Mouse (Mus musculus) neutrophil, adult 5-6 weeks (primary cell): ENCODE results near the gene Mier3. TPM values are rescaled to one million over a fixed set of nuclear protein-coding genes. Genes with fewer than 3 reads are reported as not detected.
"Not testable (repeated sequence)": the region's sequence is repeated elsewhere in the genome, so short reads cannot be mapped to it uniquely, and the experiment has no call there.

Experiments used
- ATAC-seq: fragments of 151-379, 151-347 bp; 2 replicates; pipeline ENCODE4 v1.8.0; 2017; ENCODE audit warnings: mild to moderate bottlenecking, moderate TSS enrichment; ENCODE audit not compliant: insufficient number of reproducible peaks, poor library complexity, low FRiP score, severe bottlenecking; ENCODE audit errors: extremely low read depth
- total RNA-seq: library from RNA; stranded (forward); fragments of 200-1000 nt; gene quantifications from 2 replicates; pipeline ENCODE4 v1.2.3, GENCODE M21; 2017

Gene Mier3
- total RNA-seq, 1 experiment from 2014 or later, result 79.4 TPM

DNA sequence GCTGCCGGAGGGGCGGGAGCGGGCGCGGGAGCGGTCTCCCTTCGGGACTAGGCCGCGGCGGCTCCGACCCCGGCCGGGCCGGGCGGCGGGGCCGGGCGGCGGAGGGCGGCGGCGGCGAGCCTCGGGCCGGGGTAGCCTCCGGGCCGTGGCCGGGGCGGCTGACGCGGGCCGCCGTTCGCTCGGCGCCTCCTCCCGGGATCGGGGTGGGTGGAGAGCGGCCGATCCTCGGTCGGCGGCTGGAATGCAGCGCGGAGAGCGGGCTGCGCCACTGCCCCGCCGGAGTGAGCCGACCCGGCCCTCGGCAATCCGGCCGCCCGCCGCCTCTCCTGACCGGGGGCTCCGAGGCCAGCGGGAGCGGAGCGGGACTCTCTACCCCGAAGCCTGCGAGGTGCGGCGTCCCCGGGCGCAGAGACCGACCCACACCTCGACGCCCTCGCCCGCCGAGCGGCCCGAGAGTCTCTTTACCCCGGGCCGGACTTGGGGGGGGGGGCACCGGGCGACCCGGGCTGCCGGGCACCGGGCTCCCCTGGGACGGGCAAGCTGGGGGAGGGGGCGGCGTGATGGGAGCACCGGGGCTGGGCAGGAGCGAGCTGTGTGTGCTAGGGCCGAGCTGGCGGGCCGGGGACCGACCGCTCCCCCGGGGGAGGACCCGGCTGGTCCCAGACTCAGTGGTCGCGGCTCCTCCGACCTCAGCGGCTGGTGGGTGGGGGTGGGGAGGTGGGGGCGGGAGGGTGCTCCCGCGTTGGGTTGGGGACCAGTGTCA lies 5.9 kb downstream of the Mier3 start:
- ATAC-seq, result no peak

GRCm38 (mm10) chr13:111687285-111687781 lies 6.6 kb downstream of the Mier3 start:
- ATAC-seq, result peak; percentile 11; the same call in 1 of the 2 replicates

- ATAC-seq, result no peak
These were observed 22.6 kb downstream of the Mier3 start for GRCm38 (mm10) chr13:111703396-111703795.

DNA sequence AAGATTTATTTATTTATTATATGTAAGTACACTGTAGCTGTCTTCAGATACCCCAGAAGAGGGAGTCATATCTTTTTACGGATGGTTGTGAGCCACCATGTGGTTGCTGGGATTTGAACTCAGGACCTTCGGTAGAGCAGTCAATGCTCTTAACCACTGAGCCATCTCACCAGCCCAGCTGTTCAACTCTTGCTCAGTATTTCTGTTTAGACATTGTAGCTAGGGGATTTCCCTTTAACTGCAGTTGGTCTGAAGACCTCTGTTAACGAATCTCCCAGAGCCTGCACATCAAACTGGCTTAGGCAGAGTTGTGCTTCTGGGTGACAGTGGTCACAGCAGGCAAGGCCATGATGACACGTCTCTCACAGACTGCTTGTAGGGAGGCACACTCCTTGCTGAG lies 23.2 kb downstream of the Mier3 start:
- not testable (repeated sequence) for ATAC-seq

GRCm38 (mm10) chr13:111710531-111710930 lies 29.8 kb downstream of the Mier3 start:
- no peak for ATAC-seq

DNA sequence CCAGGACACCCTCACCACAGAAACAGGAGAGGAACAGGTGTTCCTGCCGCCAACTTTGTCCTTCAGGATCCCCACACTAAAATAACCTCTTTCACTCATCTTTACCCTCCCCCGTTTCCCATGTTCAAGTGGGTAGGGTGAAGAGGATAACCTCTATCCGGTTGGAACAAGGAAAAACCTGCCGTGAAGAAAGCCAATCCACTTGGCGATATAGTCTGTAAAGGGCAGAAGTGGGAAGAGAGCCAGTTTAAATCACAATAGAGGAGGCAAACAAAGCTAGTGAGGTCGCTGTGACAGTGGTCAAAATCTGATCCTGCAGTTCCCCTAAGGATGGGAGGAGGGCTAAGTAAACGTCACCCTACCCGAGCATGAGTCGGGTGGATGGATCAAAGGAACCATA lies 38.9 kb downstream of the Mier3 start:
- ATAC-seq, result no peak

DNA sequence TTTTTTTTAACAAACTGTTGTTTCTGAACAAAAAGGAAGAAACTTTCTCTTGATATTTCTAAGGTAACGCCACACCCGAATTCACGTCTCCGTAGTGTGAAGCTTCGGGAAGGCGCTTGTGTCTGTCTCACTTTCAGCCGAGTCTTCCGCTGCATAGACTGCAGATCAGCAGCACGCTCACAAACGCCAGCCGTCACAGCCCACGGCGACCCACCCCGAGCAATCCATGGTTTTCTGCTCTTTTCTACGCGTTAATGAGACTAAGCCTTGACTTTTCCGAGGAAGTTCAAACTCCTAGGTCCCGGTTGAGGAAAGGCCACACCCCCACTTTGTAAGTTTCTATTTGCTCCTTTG lies 44.0 kb downstream of the Mier3 start:
- no peak for ATAC-seq

DNA sequence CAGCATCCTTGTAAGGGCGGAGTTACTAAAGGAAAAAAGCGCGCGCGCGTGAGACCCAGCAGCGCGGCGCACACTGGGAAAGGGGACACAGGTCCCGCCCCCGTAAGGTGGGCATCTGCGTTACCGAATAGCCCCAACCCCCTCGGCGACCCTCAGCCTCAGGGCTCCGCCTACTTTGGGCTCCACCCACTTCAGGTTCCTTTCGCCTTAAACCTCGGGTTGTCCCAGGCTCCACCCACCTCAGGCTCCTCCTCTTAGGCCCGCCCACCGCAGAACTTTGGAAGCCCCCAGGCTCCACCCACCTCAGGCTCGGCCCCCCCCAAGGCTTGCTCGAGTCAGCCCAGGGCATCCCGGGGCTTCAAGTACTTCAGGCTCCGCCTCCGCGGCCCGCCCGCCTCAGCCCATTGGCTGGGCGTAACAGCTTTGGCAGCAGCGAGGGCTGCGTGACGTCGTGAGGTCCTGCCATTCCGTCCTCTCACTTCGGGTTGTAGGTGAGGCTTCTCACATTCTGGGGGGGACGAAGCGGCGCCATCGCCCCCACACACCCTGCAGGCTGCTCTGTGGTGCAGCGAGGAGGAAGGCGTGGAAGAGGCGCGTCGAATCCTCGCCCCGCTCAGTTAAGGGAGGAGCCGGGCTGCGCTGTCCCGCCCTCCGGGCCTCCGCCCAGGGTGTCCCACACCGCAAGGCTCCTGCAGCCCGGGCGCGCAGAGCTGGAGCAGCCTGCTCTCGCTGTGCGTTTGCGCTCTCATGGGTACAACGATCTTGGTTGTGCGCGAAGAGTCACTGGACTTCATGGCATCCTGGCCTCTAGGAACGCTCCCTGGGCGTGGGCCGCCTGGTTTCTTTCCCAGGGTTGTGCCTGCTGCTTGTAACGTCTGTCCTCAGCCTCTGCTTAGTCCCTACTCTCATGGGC lies 44.6 kb downstream of the Mier3 start:
- peak; percentile 90 for ATAC-seq

DNA sequence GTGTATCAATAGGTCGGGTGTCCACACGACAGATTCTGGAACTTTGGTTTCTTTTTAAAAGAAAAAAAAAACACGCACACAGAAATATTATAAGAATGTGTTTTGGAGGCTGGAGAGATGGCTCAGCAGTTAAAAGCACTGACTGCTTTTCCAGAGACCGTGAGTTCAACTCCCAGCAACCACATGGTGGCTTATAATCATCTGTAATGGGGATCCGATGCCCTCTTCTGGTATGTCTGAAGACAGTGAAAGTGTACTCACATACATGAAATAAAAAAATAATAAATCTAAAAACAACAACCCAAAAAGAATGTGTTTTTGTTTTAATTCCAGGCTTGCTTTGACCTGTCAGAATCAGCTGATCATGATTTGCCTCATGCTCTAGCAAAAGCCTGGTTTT lies 46.1 kb downstream of the Mier3 start:
- ATAC-seq, result no peak

DNA sequence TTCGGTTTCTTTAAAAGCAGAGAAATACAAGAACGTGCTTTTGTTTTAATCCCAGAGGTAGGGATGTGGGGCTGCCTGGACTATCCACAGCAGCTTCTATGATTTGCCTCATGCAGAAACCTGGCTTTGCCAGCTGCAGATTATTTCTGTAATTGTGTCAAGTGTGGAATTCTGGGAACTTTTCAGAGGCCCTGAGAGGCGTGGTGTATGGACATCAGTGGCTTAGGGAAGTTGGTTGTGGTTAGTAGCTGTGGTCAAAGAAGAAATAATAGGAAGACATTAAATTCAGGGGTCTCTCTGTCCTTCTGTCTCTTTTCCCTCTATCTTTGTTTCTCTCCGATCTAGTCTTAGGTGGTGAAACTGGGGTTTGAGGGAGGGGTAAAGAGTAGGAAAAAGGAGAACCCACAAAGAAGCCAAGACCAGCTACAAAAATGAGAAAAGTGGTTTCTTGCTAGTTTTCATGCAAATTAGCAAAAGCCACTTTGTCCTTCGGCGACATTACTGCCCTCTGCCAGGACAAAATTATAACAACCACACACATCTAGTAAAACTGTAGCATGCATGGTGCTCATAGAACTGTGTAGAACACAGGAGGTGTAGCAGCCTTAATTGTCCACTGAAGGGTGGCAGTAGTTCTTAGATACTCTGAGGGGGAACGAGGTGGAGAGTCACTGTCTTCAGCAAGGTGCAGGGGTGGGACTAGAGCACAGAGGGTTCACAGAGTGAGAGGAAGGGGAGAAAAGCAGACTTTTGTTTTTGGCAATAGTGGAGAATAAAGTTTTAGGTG lies 60.6 kb downstream of the Mier3 start:
- no peak for ATAC-seq

GRCm38 (mm10) chr13:111741991-111742615 lies 61.3 kb downstream of the Mier3 start:
- ATAC-seq, result peak; percentile 63; the same call in 1 of the 2 replicates

- no peak for ATAC-seq
These were observed 63.6 kb downstream of the Mier3 start for GRCm38 (mm10) chr13:111744233-111745000.

GRCm38 (mm10) chr13:111745216-111745615 lies 64.4 kb downstream of the Mier3 start:
- ATAC-seq, result no peak

DNA sequence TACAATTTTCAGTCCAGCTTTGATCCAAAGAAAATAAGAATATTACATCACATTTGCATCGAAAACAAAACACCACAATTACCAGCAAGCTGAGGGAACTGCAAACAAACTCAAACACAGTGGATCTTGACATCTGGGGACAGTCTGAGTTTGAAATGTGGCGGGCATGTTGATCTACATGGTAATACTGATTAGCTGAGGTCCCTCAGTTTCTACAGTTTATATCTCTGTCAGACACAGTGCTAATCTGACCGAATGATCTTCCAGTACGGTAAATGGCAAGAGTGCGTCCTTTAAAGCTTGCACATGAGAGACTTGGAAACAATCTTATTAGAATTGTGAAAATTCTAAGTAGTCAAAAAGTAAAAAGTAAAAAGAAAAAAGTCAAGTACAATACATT lies 66.1 kb downstream of the Mier3 start:
- ATAC-seq, result no peak

- ATAC-seq, result no peak
These were observed 67.7 kb downstream of the Mier3 start for GRCm38 (mm10) chr13:111748301-111749062.

- ATAC-seq, result no peak
These were observed 72.5 kb downstream of the Mier3 start for GRCm38 (mm10) chr13:111753321-111753720.

- no peak for ATAC-seq
These were observed 74.6 kb downstream of the Mier3 start for GRCm38 (mm10) chr13:111755377-111755776.
